Mouse (Mus musculus) hematopoietic stem cell, adult 5-6 weeks (primary cell): ENCODE data around the gene Eid2. TPM values are rescaled to one million over a fixed set of nuclear protein-coding genes. Genes with fewer than 3 reads are reported as not detected.
"Not testable (repeated sequence)": the region's sequence is repeated elsewhere in the genome, so short reads cannot be mapped to it uniquely, and the experiment has no call there.

Experiments
- ATAC-seq, 2 experiments: fragments of 125-278 bp in 1 of 2; replicated peaks in 1 of 2; 2 replicates each; pipeline ENCODE4 v1.8.0; 2016 to 2017; ENCODE audit warnings: inconsistent platforms in 2 of 2, mild to moderate bottlenecking in 2 of 2, moderate number of reproducible peaks in 2 of 2, low read depth in 1 of 2, moderate TSS enrichment in 1 of 2; ENCODE audit not compliant: low FRiP score in 2 of 2, poor library complexity in 2 of 2, severe bottlenecking in 2 of 2, insufficient read depth in 1 of 2, low TSS enrichment in 1 of 2
- total RNA-seq: library from RNA; stranded (forward); fragments of 172-1452, 232-1000 nt; gene quantifications from 2 replicates; pipeline ENCODE4 v1.2.3, GENCODE M21; 2017

Eid2 gene
- 6.4 and 8.6 TPM in 2 replicates for total RNA-seq

GRCm38 (mm10) chr7:28267129-28268041 lies at the start of gene Eid2:
Gene Eid2, plus strand, starts transcription at chr7:28267881.
- peak; percentile 55 to 63; a peak in 3 of 4 replicates for ATAC-seq

GRCm38 (mm10) chr7:28218951-28219740 lies 48.5 kb upstream of the Eid2 start:
- not testable (repeated sequence) for ATAC-seq

- ATAC-seq = not testable (repeated sequence)
Observed at GRCm38 (mm10) chr7:28226836-28227235, 40.8 kb upstream of the Eid2 start.

- ATAC-seq = not testable (repeated sequence)
Observed at GRCm38 (mm10) chr7:28227421-28227820, 40.3 kb upstream of the Eid2 start.

- not testable (repeated sequence) for ATAC-seq
Observed at GRCm38 (mm10) chr7:28243943-28244342, 23.7 kb upstream of the Eid2 start.

- no peak for ATAC-seq
Observed at GRCm38 (mm10) chr7:28248957-28249356, 18.7 kb upstream of the Eid2 start.

- ATAC-seq = no peak
Observed at GRCm38 (mm10) chr7:28251976-28252375, 15.7 kb upstream of the Eid2 start.

GRCm38 (mm10) chr7:28254591-28254990 lies 13.1 kb upstream of the Eid2 start:
- ATAC-seq = no peak

- ATAC-seq = no peak
Observed at GRCm38 (mm10) chr7:28255476-28255875, 12.2 kb upstream of the Eid2 start.

- ATAC-seq = no peak
Observed at GRCm38 (mm10) chr7:28262861-28263260, 4.8 kb upstream of the Eid2 start.

- ATAC-seq = peak; percentile 73 to 88
Observed at GRCm38 (mm10) chr7:28263786-28264185, 3.9 kb upstream of the Eid2 start.

GRCm38 (mm10) chr7:28265391-28265790 lies 2.3 kb upstream of the Eid2 start:
- ATAC-seq = no peak

GRCm38 (mm10) chr7:28268042-28268531 lies 406 bp downstream of the Eid2 start:
- ATAC-seq = peak in 1 of 2 experiments; percentile 21; a peak in 1 of 4 replicates

- no peak for ATAC-seq
Observed at GRCm38 (mm10) chr7:28268576-28268975, 895 bp downstream of the Eid2 start.

GRCm38 (mm10) chr7:28269355-28269754 lies 1.7 kb downstream of the Eid2 start:
- ATAC-seq = no peak

- no peak for ATAC-seq
Observed at GRCm38 (mm10) chr7:28271761-28272160, 4.1 kb downstream of the Eid2 start.

GRCm38 (mm10) chr7:28277237-28277614 lies 9.5 kb downstream of the Eid2 start:
- no peak for ATAC-seq
